14 mouse cellular contexts compared by ENCODE assay signal in genomic region chr16:22719791-22720190, GRCm38 (mm10).
A peak's percentile ranks its signal among the peaks of the same experiment; 100 is the strongest.
DNase-seq lines count a peak whose midpoint lies in the region; ATAC-seq and TF ChIP-seq lines count a peak whose summit lies in the region.
"Had no signal": no experiment of that assay in that cellular context is flagged by ENCODE, and none has a peak within 500 bp of the region (broad histone marks: within the 10 kb centered on the region; RNA-seq: fewer than 3 reads in every experiment).

No protein-coding gene starts in this region.

- no peak overlapping the region for H3K9ac ChIP-seq in lung, embryonic 14.5 days
- H3K9ac ChIP-seq in embryonic facial prominence, embryonic 14.5 days (ENCODE audit: low read depth, low read length), result no peak overlapping the region
- H3K9ac ChIP-seq: limb, embryonic 13.5 days had no signal

- H3K36me3 ChIP-seq in lung, embryonic 14.5 days (ENCODE audit: insufficient read depth), result no peaks in the 10 kb centered on the region
- H3K36me3 ChIP-seq in embryonic facial prominence, embryonic 14.5 days (ENCODE audit: control insufficient read depth, insufficient read depth, low read length), result no peaks in the 10 kb centered on the region
- H3K36me3 ChIP-seq: G1E; limb, embryonic 13.5 days; midbrain, embryonic 10.5 days had no signal

- H3K4me2 ChIP-seq in lung, embryonic 14.5 days, result no peak overlapping the region
- no peak overlapping the region for H3K4me2 ChIP-seq in embryonic facial prominence, embryonic 14.5 days (ENCODE audit: low read depth, low read length)
- H3K4me2 ChIP-seq: limb, embryonic 13.5 days had no signal

- no peak overlapping the region for H3K4me3 ChIP-seq in lung, embryonic 14.5 days (ENCODE audit: low read depth, low read length)
- no peak overlapping the region for H3K4me3 ChIP-seq in embryonic facial prominence, embryonic 14.5 days (ENCODE audit: low read depth, low read length)
- H3K4me3 ChIP-seq: erythroblast, embryonic 14.5 days; limb, embryonic 13.5 days; midbrain, embryonic 10.5 days had no signal

- no peak overlapping the region for H3K27ac ChIP-seq in lung, embryonic 14.5 days (ENCODE audit: low read depth)
- no peak overlapping the region for H3K27ac ChIP-seq in embryonic facial prominence, embryonic 14.5 days (replicated peaks; ENCODE audit: low read depth, low read length)
- H3K27ac ChIP-seq: limb, embryonic 13.5 days; midbrain, embryonic 10.5 days had no signal

- peak; percentile 12 to 19 for DNase-seq in frontal cortex, postnatal 36 days (ENCODE audit: low spot score in 2 of 2)
- no peak for DNase-seq in frontal cortex, postnatal 25 days (ENCODE audit: low spot score in 2 of 2)
- peak; percentile 24 for DNase-seq in lung, embryonic 14.5 days
- no peak for DNase-seq in lung, adult 18-20 months
- DNase-seq in R1 (ENCODE audit: low read depth, low spot score), result peak; percentile 4
- peak; percentile 19 for DNase-seq in embryonic facial prominence, embryonic 14.5 days (ENCODE audit: low spot score)
- no peak for DNase-seq in adrenal gland, adult 18-20 months (ENCODE audit: low spot score in 2 of 2)
- DNase-seq: cerebellum, postnatal 36 days; spleen, adult 18-20 months had no signal

- no peak for ATAC-seq in lung, embryonic 14.5 days (ENCODE audit: insufficient read depth)
- no peak for ATAC-seq in embryonic facial prominence, embryonic 14.5 days (ENCODE audit: low read depth)
- ATAC-seq: intestine, embryonic 16.5 days had no signal

- 70% methylated on average over 4 of the region's 4 CpGs for WGBS in lung, embryonic 14.5 days
- 58% methylated on average over 4 of the region's 4 CpGs for WGBS in embryonic facial prominence, embryonic 14.5 days

- no peak for TF ChIP-seq CTCF in lung, embryonic 14.5 days (IDR thresholded peaks at IDR 0.05; ENCODE audit: low read depth)

- H3K9me3 ChIP-seq in lung, embryonic 14.5 days (ENCODE audit: low read depth, low read length), result no peaks in the 10 kb centered on the region
- H3K9me3 ChIP-seq in embryonic facial prominence, embryonic 14.5 days (ENCODE audit: control insufficient read depth, low read length), result no peaks in the 10 kb centered on the region
- H3K9me3 ChIP-seq: G1E; limb, embryonic 13.5 days; midbrain, embryonic 10.5 days had no signal

- no peaks in the 10 kb centered on the region for H3K4me1 ChIP-seq in lung, embryonic 14.5 days (ENCODE audit: insufficient read depth)
- no peaks in the 10 kb centered on the region for H3K4me1 ChIP-seq in embryonic facial prominence, embryonic 14.5 days (ENCODE audit: control insufficient read depth, insufficient read depth, low read length)
- H3K4me1 ChIP-seq: limb, embryonic 13.5 days had no signal

- H3K27me3 ChIP-seq in lung, embryonic 14.5 days (ENCODE audit: insufficient read depth, low read length), result no peaks in the 10 kb centered on the region
- no peaks in the 10 kb centered on the region for H3K27me3 ChIP-seq in embryonic facial prominence, embryonic 14.5 days (replicated peaks; ENCODE audit: control insufficient read depth, insufficient read depth, low read length)
- H3K27me3 ChIP-seq: limb, embryonic 13.5 days had no signal

Comparison
In these comparisons a context has a peak if more than half of its experiments do, and no peak if none do; other contexts are left out.
1. DNase-seq: peak in frontal cortex, postnatal 36 days (2 of 2), lung, embryonic 14.5 days (single experiment), R1 (single experiment) and embryonic facial prominence, embryonic 14.5 days (single experiment); none in frontal cortex, postnatal 25 days (0 of 2), lung, adult 18-20 months (0 of 2) and adrenal gland, adult 18-20 months (0 of 2).